Mouse (Mus musculus) frontal cortex, postnatal 14 days (tissue): ENCODE results near the gene Dscam.
A peak's percentile ranks its signal among the peaks of the same experiment; 100 is the strongest.
"Not testable (repeated sequence)": the region's sequence is repeated elsewhere in the genome, so short reads cannot be mapped to it uniquely, and the experiment has no call there.

Experiments
- DNase-seq, 2 experiments: peaks; one replicate each; pipeline ENCODE4 v3.0.0; 2022; ENCODE audit warnings: low spot score in 2 of 2

Dscam gene

GRCm38 (mm10) chr16:96888036-96888435, 282.5 kb downstream of the Dscam start:
- no peak for DNase-seq

GRCm38 (mm10) chr16:96885817-96886216, 284.7 kb downstream of the Dscam start:
- no peak for DNase-seq

GRCm38 (mm10) chr16:96884590-96884989, 286.0 kb downstream of the Dscam start:
- not testable (repeated sequence) for DNase-seq

- DNase-seq, result no peak
Observed at GRCm38 (mm10) chr16:96877271-96877670, 293.3 kb downstream of the Dscam start.

- no peak for DNase-seq
Observed at GRCm38 (mm10) chr16:96872799-96873198, 297.8 kb downstream of the Dscam start.

- DNase-seq, result no peak
Observed at GRCm38 (mm10) chr16:96857571-96857970, 313.0 kb downstream of the Dscam start.

- DNase-seq, result no peak
Observed at GRCm38 (mm10) chr16:96855060-96855459, 315.5 kb downstream of the Dscam start.

GRCm38 (mm10) chr16:96852383-96852782, 318.2 kb downstream of the Dscam start:
- no peak for DNase-seq

GRCm38 (mm10) chr16:96848916-96849315, 321.6 kb downstream of the Dscam start:
- no peak for DNase-seq

GRCm38 (mm10) chr16:96846585-96846984, 324.0 kb downstream of the Dscam start:
- no peak for DNase-seq

GRCm38 (mm10) chr16:96846113-96846512, 324.4 kb downstream of the Dscam start:
- DNase-seq, result no peak

GRCm38 (mm10) chr16:96845475-96846098, 325.0 kb downstream of the Dscam start:
- no peak for DNase-seq

GRCm38 (mm10) chr16:96843691-96844400, 326.7 kb downstream of the Dscam start:
- DNase-seq, result peak in 1 of 2 experiments; percentile 36

- no peak for DNase-seq
Observed at GRCm38 (mm10) chr16:96842829-96843360, 327.7 kb downstream of the Dscam start.

- peak; percentile 35 to 61 for DNase-seq
Observed at GRCm38 (mm10) chr16:96819649-96820048, 350.9 kb downstream of the Dscam start.

- DNase-seq, result no peak
Observed at GRCm38 (mm10) chr16:96806298-96806697, 364.3 kb downstream of the Dscam start.

GRCm38 (mm10) chr16:96802636-96803035, 367.9 kb downstream of the Dscam start:
- no peak for DNase-seq

GRCm38 (mm10) chr16:96801650-96802237, 368.8 kb downstream of the Dscam start:
- no peak for DNase-seq

- peak in 1 of 2 experiments; percentile 13 for DNase-seq
Observed at GRCm38 (mm10) chr16:96795431-96795830, 375.1 kb downstream of the Dscam start.

GRCm38 (mm10) chr16:96791307-96791706, 379.2 kb downstream of the Dscam start:
- DNase-seq, result no peak

GRCm38 (mm10) chr16:96788286-96788685, 382.3 kb downstream of the Dscam start:
- no peak for DNase-seq

- no peak for DNase-seq
Observed at GRCm38 (mm10) chr16:96779021-96779420, 391.5 kb downstream of the Dscam start.

- DNase-seq, result no peak
Observed at GRCm38 (mm10) chr16:96774245-96774644, 396.3 kb downstream of the Dscam start.
